Mouse (Mus musculus): ENCODE measurements at regions not wholly inside any gene's neighbourhood (a gene's known extent, or its start where the extent isn't known, plus 50 kb on each side); places are given as distances from the start of the nearest gene placed in this dataset.

- no peak overlapping the region for H3K27ac ChIP-seq (ENCODE audit: low read depth, low read length)
- WGBS, result 69% methylated on average over 4 of the region's 4 CpGs
- no peaks in the 10 kb centered on the region for H3K9me3 ChIP-seq (ENCODE audit: control insufficient read depth, low read length)
- ATAC-seq (ENCODE audit: insufficient read depth, low FRiP score, low TSS enrichment) (no peak), DNase-seq (ENCODE audit: low spot score) (no peak)
- no peaks in the 10 kb centered on the region for H3K27me3 ChIP-seq (ENCODE audit: control insufficient read depth, insufficient read depth, low read length)
- no peak overlapping the region for H3K4me3 ChIP-seq (ENCODE audit: low read depth, low read length)
- H3K9ac ChIP-seq (ENCODE audit: low read length), result no peak overlapping the region
- no peaks in the 10 kb centered on the region for H3K36me3 ChIP-seq (ENCODE audit: control insufficient read depth, insufficient read depth, low read length)
- no peak overlapping the region for H3K4me2 ChIP-seq (ENCODE audit: low read depth)
- H3K4me1 ChIP-seq (ENCODE audit: control insufficient read depth, insufficient read depth, low read length), result no peaks in the 10 kb centered on the region
These were observed 97.6 kb downstream of the Arrdc4 start for GRCm38 (mm10) chr7:68651418-68651817.

- H3K4me2 ChIP-seq (ENCODE audit: low read depth), result no peak overlapping the region
- 70% methylated on average over 7 of the region's 7 CpGs for WGBS
- H3K4me1 ChIP-seq (ENCODE audit: control insufficient read depth, insufficient read depth, low read length), result no peaks in the 10 kb centered on the region
- no peaks in the 10 kb centered on the region for H3K36me3 ChIP-seq (ENCODE audit: control insufficient read depth, insufficient read depth, low read length)
- no peaks in the 10 kb centered on the region for H3K9me3 ChIP-seq (ENCODE audit: control insufficient read depth, low read length)
- DNase-seq (ENCODE audit: low spot score), result no peak
- no peak overlapping the region for H3K9ac ChIP-seq (ENCODE audit: low read length)
- no peaks in the 10 kb centered on the region for H3K27me3 ChIP-seq (ENCODE audit: control insufficient read depth, insufficient read depth, low read length)
- H3K4me3 ChIP-seq (ENCODE audit: low read depth, low read length), result no peak overlapping the region
- H3K27ac ChIP-seq (ENCODE audit: low read depth, low read length), result no peak overlapping the region
- no peak for ATAC-seq (ENCODE audit: insufficient read depth, low FRiP score, low TSS enrichment)
These were observed 111.4 kb downstream of the Arrdc4 start for GRCm38 (mm10) chr7:68637556-68638215.

- no peak overlapping the region for H3K4me3 ChIP-seq (ENCODE audit: low read depth, low read length)
- ATAC-seq (ENCODE audit: insufficient read depth, low FRiP score, low TSS enrichment), result no peak
- H3K9ac ChIP-seq (ENCODE audit: low read length), result no peak overlapping the region
- H3K36me3 ChIP-seq (ENCODE audit: control insufficient read depth, insufficient read depth, low read length), result no peaks in the 10 kb centered on the region
- H3K27ac ChIP-seq (ENCODE audit: low read depth, low read length), result no peak overlapping the region
- no peaks in the 10 kb centered on the region for H3K27me3 ChIP-seq (ENCODE audit: control insufficient read depth, insufficient read depth, low read length)
- WGBS, result 97% methylated on average over 3 of the region's 3 CpGs
- no peak for DNase-seq (ENCODE audit: low spot score)
- no peak overlapping the region for H3K4me2 ChIP-seq (ENCODE audit: low read depth)
- H3K9me3 ChIP-seq (ENCODE audit: control insufficient read depth, low read length), result no peaks in the 10 kb centered on the region
- H3K4me1 ChIP-seq (ENCODE audit: control insufficient read depth, insufficient read depth, low read length), result no peaks in the 10 kb centered on the region
These were observed 128.0 kb downstream of the Arrdc4 start for GRCm38 (mm10) chr7:68621080-68621479.

GRCm38 (mm10) chr7:68610499-68610898 is 138.5 kb downstream of the Arrdc4 start:
- ATAC-seq (ENCODE audit: insufficient read depth, low FRiP score, low TSS enrichment) (no peak), DNase-seq (ENCODE audit: low spot score) (no peak)
- no peak overlapping the region for H3K4me2 ChIP-seq (ENCODE audit: low read depth)
- 93% methylated on average over 4 of the region's 4 CpGs for WGBS
- no peak overlapping the region for H3K9ac ChIP-seq (ENCODE audit: low read length)
- no peaks in the 10 kb centered on the region for H3K36me3 ChIP-seq (ENCODE audit: control insufficient read depth, insufficient read depth, low read length)
- no peaks in the 10 kb centered on the region for H3K4me1 ChIP-seq (ENCODE audit: control insufficient read depth, insufficient read depth, low read length)
- no peak overlapping the region for H3K27ac ChIP-seq (ENCODE audit: low read depth, low read length)
- H3K27me3 ChIP-seq (ENCODE audit: control insufficient read depth, insufficient read depth, low read length), result no peaks in the 10 kb centered on the region
- H3K4me3 ChIP-seq (ENCODE audit: low read depth, low read length), result no peak overlapping the region
- no peaks in the 10 kb centered on the region for H3K9me3 ChIP-seq (ENCODE audit: control insufficient read depth, low read length)

GRCm38 (mm10) chr7:68607170-68607569 is 141.9 kb downstream of the Arrdc4 start:
- Histone ChIP-seq H3K27ac (ENCODE audit: low read depth, low read length) (no peak overlapping the region), H3K27me3 (ENCODE audit: control insufficient read depth, insufficient read depth, low read length) (no peaks in the 10 kb centered on the region), H3K9me3 (ENCODE audit: control insufficient read depth, low read length) (no peaks in the 10 kb centered on the region), H3K36me3 (ENCODE audit: control insufficient read depth, insufficient read depth, low read length) (no peaks in the 10 kb centered on the region), H3K4me2 (ENCODE audit: low read depth) (no peak overlapping the region), H3K4me1 (ENCODE audit: control insufficient read depth, insufficient read depth, low read length) (no peaks in the 10 kb centered on the region), H3K4me3 (ENCODE audit: low read depth, low read length) (no peak overlapping the region), H3K9ac (ENCODE audit: low read length) (no peak overlapping the region)
- WGBS, result 78% methylated on average over 4 of the region's 4 CpGs
- DNase-seq (ENCODE audit: low spot score) (no peak), ATAC-seq (ENCODE audit: insufficient read depth, low FRiP score, low TSS enrichment) (no peak)

GRCm38 (mm10) chr7:68606278-68606677 is 142.8 kb downstream of the Arrdc4 start:
- Histone ChIP-seq H3K36me3 (ENCODE audit: control insufficient read depth, insufficient read depth, low read length) (no peaks in the 10 kb centered on the region), H3K4me1 (ENCODE audit: control insufficient read depth, insufficient read depth, low read length) (no peaks in the 10 kb centered on the region), H3K9me3 (ENCODE audit: control insufficient read depth, low read length) (no peaks in the 10 kb centered on the region), H3K4me2 (ENCODE audit: low read depth) (no peak overlapping the region), H3K27me3 (ENCODE audit: control insufficient read depth, insufficient read depth, low read length) (no peaks in the 10 kb centered on the region), H3K4me3 (ENCODE audit: low read depth, low read length) (no peak overlapping the region), H3K9ac (ENCODE audit: low read length) (no peak overlapping the region), H3K27ac (ENCODE audit: low read depth, low read length) (no peak overlapping the region)
- 82% methylated on average over 3 of the region's 3 CpGs for WGBS
- no peak for DNase-seq (ENCODE audit: low spot score)
- ATAC-seq (ENCODE audit: insufficient read depth, low FRiP score, low TSS enrichment), result no peak

GRCm38 (mm10) chr7:68603711-68604110 is 145.3 kb downstream of the Arrdc4 start:
- no peak overlapping the region for H3K9ac ChIP-seq (ENCODE audit: low read length)
- ATAC-seq (ENCODE audit: insufficient read depth, low FRiP score, low TSS enrichment), result no peak
- 89% methylated on average over 2 of the region's 2 CpGs for WGBS
- H3K4me3 ChIP-seq (ENCODE audit: low read depth, low read length), result no peak overlapping the region
- no peaks in the 10 kb centered on the region for H3K4me1 ChIP-seq (ENCODE audit: control insufficient read depth, insufficient read depth, low read length)
- H3K27ac ChIP-seq (ENCODE audit: low read depth, low read length), result no peak overlapping the region
- no peak for DNase-seq (ENCODE audit: low spot score)
- H3K27me3 ChIP-seq (ENCODE audit: control insufficient read depth, insufficient read depth, low read length), result no peaks in the 10 kb centered on the region
- no peaks in the 10 kb centered on the region for H3K36me3 ChIP-seq (ENCODE audit: control insufficient read depth, insufficient read depth, low read length)
- no peak overlapping the region for H3K4me2 ChIP-seq (ENCODE audit: low read depth)
- no peaks in the 10 kb centered on the region for H3K9me3 ChIP-seq (ENCODE audit: control insufficient read depth, low read length)

GRCm38 (mm10) chr7:68602003-68602402 is 147.0 kb downstream of the Arrdc4 start:
- Histone ChIP-seq H3K9ac (ENCODE audit: low read length) (no peak overlapping the region), H3K27me3 (ENCODE audit: control insufficient read depth, insufficient read depth, low read length) (no peaks in the 10 kb centered on the region), H3K4me1 (ENCODE audit: control insufficient read depth, insufficient read depth, low read length) (no peaks in the 10 kb centered on the region), H3K36me3 (ENCODE audit: control insufficient read depth, insufficient read depth, low read length) (no peaks in the 10 kb centered on the region), H3K4me3 (ENCODE audit: low read depth, low read length) (no peak overlapping the region), H3K4me2 (ENCODE audit: low read depth) (no peak overlapping the region), H3K27ac (ENCODE audit: low read depth, low read length) (no peak overlapping the region), H3K9me3 (ENCODE audit: control insufficient read depth, low read length) (no peaks in the 10 kb centered on the region)
- DNase-seq (ENCODE audit: low spot score) (no peak), ATAC-seq (ENCODE audit: insufficient read depth, low FRiP score, low TSS enrichment) (no peak)
- 89% methylated on average over 6 of the region's 6 CpGs for WGBS

- no peaks in the 10 kb centered on the region for H3K36me3 ChIP-seq (ENCODE audit: control insufficient read depth, insufficient read depth, low read length)
- DNase-seq (ENCODE audit: low spot score), result no peak
- H3K4me2 ChIP-seq (ENCODE audit: low read depth), result no peak overlapping the region
- no peak overlapping the region for H3K27ac ChIP-seq (ENCODE audit: low read depth, low read length)
- no peak for ATAC-seq (ENCODE audit: insufficient read depth, low FRiP score, low TSS enrichment)
- H3K9ac ChIP-seq (ENCODE audit: low read length), result no peak overlapping the region
- no peaks in the 10 kb centered on the region for H3K27me3 ChIP-seq (ENCODE audit: control insufficient read depth, insufficient read depth, low read length)
- H3K4me1 ChIP-seq (ENCODE audit: control insufficient read depth, insufficient read depth, low read length), result no peaks in the 10 kb centered on the region
- 83% methylated on average over 4 of the region's 4 CpGs for WGBS
- no peak overlapping the region for H3K4me3 ChIP-seq (ENCODE audit: low read depth, low read length)
- no peaks in the 10 kb centered on the region for H3K9me3 ChIP-seq (ENCODE audit: control insufficient read depth, low read length)
These were observed 155.0 kb downstream of the Arrdc4 start for GRCm38 (mm10) chr7:68594017-68594386.

Measured in neural tube, embryonic 11.5 days (tissue).